Mouse (Mus musculus) olfactory bulb, adult 2 months (tissue): ENCODE data around the gene 9230113P08Rik.
"Not testable (repeated sequence)": the region's sequence is repeated elsewhere in the genome, so short reads cannot be mapped to it uniquely, and the experiment has no call there.

Source experiments
- CTCF ChIP-seq: fragments of 200-500 bp; IDR thresholded peaks from 2 replicates; pipeline ENCODE4 v1.5.1; 2012; ENCODE audit warnings: low read depth, mild to moderate bottlenecking, low read length, moderate library complexity; ENCODE audit not compliant: insufficient read depth
- POLR2A ChIP-seq: fragments of 200-500 bp; IDR thresholded peaks from 2 replicates; pipeline ENCODE4 v1.6.1; 2012; ENCODE audit warnings: mild to moderate bottlenecking, low read depth, low read length, moderate library complexity; ENCODE audit not compliant: insufficient read depth

- TF ChIP-seq CTCF, POLR2A: not testable (repeated sequence)
Measured at GRCm38 (mm10) chr9:35908123-35908522, at the start of gene 9230113P08Rik.
